Mouse (Mus musculus): ENCODE measurements around the gene Olfr455. TPM values are rescaled to one million over a fixed set of nuclear protein-coding genes. Genes with fewer than 3 reads are reported as not detected.

The Olfr455 gene
- polyA plus RNA-seq (2012; ENCODE audit: low replicate concordance), result not detected in 2 replicates

DNA sequence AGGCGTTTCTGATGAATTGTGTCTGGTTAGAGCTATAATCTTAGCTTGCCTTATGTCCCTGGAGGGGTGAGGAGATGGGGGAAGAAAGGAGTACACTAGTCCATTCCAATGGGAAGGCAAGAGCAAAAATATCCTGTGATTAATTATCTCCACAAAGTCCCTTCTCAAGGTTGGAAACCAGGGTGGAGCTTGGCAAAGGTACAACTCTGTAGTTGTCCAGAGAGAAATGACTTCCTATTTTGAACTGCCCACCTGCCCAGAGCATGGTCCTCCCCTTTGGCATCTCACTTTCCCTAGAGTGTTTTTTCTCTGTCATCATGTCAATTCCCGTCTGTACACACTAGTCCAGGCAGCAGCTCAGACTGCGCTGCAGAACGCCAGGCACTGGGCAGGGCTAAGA lies at the start of gene Olfr455:
Gene Olfr455, minus strand, starts transcription at position 127 of the 400 bp plus-strand sequence.

DNA sequence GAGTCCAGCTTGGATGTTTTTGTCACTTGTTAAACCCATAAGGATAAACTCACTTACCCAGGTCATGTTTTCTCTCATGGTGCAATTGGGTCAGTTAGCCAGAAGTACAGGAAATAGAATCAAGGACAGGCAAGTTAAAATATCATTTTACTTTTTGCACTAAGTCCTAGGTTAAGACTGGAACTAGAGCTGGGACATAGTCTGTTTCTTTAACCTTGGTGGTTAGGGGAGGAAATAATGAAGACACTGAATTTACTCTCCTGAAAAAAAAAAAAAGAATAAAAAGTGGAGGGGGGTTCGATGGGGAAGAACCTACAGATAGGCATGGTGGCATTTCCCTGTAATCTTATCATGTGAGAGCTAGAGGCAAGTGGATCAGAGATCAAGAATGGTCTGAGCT lies 60.3 kb downstream of the Olfr455 start, which contains the start of gene Olfr456:
Gene Olfr456, minus strand, starts transcription at position 101 of the 400 bp plus-strand sequence.

Other genes starting within 250 kb of the Olfr455 start
- not detected in 2 replicates for gene Fam131b, start 222.9 kb downstream of the Olfr455 start, polyA plus RNA-seq (2012; ENCODE audit: low replicate concordance)
- 283 and 580 TPM in 2 replicates for gene Zyx, start 198.0 kb downstream of the Olfr455 start, polyA plus RNA-seq (2012; ENCODE audit: low replicate concordance)
- not detected in 2 replicates for gene Epha1, start 174.3 kb downstream of the Olfr455 start, polyA plus RNA-seq (2012; ENCODE audit: low replicate concordance)
- gene Tas2r143, start 147.3 kb downstream of the Olfr455 start, polyA plus RNA-seq (2012; ENCODE audit: low replicate concordance), result not detected in 2 replicates
- gene Tas2r135, start 142.2 kb downstream of the Olfr455 start, polyA plus RNA-seq (2012; ENCODE audit: low replicate concordance), result not detected in 2 replicates
- gene Tas2r126, start 113.1 kb downstream of the Olfr455 start, polyA plus RNA-seq (2012; ENCODE audit: low replicate concordance), result not detected in 2 replicates
- not detected in 2 replicates for gene Olfr458, start 82.4 kb downstream of the Olfr455 start, polyA plus RNA-seq (2012; ENCODE audit: low replicate concordance)
- not detected in 2 replicates for gene Olfr457, start 71.3 kb downstream of the Olfr455 start, polyA plus RNA-seq (2012; ENCODE audit: low replicate concordance)
- gene Olfr456, start 60.4 kb downstream of the Olfr455 start, polyA plus RNA-seq (2012; ENCODE audit: low replicate concordance), result not detected in 2 replicates
- gene Tcaf3, start 50.1 kb upstream of the Olfr455 start, polyA plus RNA-seq (2012; ENCODE audit: low replicate concordance), result not detected in 2 replicates
- gene Tcaf2, start 97.7 kb upstream of the Olfr455 start, polyA plus RNA-seq (2012; ENCODE audit: low replicate concordance), result not detected in 2 replicates
- gene Tcaf1, start 162.5 kb upstream of the Olfr455 start, polyA plus RNA-seq (2012; ENCODE audit: low replicate concordance), result 0.11 and 0.17 TPM in 2 replicates
- gene Olfr453, start 191.8 kb upstream of the Olfr455 start, polyA plus RNA-seq (2012; ENCODE audit: low replicate concordance), result not detected in 2 replicates
- gene Olfr38, start 208.8 kb upstream of the Olfr455 start, polyA plus RNA-seq (2012; ENCODE audit: low replicate concordance), result 0.06 TPM in 1 of 2 replicates, not detected in the other
- gene Olfr452, start 237.5 kb upstream of the Olfr455 start, polyA plus RNA-seq (2012; ENCODE audit: low replicate concordance), result not detected in 2 replicates